In the genomic region with DNA sequence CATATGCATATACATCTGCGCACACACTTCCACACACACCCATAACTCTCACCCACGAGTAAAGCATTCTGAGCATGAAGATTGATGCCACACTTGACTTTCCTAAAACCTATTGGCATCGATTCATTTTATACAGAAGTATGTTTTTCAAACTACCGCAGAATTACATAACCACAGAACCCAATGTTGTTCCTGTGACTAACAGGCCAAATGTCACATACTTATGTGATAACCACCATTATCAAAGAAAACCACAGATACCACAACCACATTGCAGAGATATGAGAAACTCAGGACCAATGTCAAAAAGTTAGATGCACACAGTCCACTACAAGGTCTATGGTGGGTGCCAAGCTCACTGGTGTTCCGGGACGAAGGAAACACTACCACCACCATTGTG, we compare ENCODE assay signal across 23 mouse cellular contexts. TPM values are rescaled to one million over a fixed set of nuclear protein-coding genes. Genes with fewer than 3 reads are reported as not detected.
DNase-seq lines count a peak whose midpoint lies in the region; ATAC-seq and TF ChIP-seq lines count a peak whose summit lies in the region.
"Had no signal": no experiment of that assay in that cellular context is flagged by ENCODE, and none has a peak within 500 bp of the region (broad histone marks: within the 10 kb centered on the region; RNA-seq: fewer than 3 reads in every experiment).

No protein-coding gene starts in this region.

- TF ChIP-seq EP300 in lung, postnatal 0 days (IDR thresholded peaks at IDR 0.05) = no peak

- no peak overlapping the region for H3K4me2 ChIP-seq in lung, postnatal 0 days (replicated peaks; ENCODE audit: low read depth, low read length)
- no peak overlapping the region for H3K4me2 ChIP-seq in hindbrain, embryonic 12.5 days (replicated peaks)
- H3K4me2 ChIP-seq: embryonic facial prominence, embryonic 13.5 days; forebrain, embryonic 13.5 days; heart, embryonic 11.5 days had no signal

- no peaks in the 10 kb centered on the region for H3K9me3 ChIP-seq in lung, postnatal 0 days (ENCODE audit: low read length)
- H3K9me3 ChIP-seq in hindbrain, embryonic 12.5 days (replicated peaks) = no peaks in the 10 kb centered on the region
- H3K9me3 ChIP-seq: embryonic facial prominence, embryonic 13.5 days; forebrain, embryonic 13.5 days had no signal

- TF ChIP-seq CTCF in lung, postnatal 0 days (IDR thresholded peaks at IDR 0.05) = no peak

- no peak overlapping the region for H3K4me3 ChIP-seq in lung, postnatal 0 days (ENCODE audit: low read depth, low read length)
- H3K4me3 ChIP-seq in hindbrain, embryonic 12.5 days = no peak overlapping the region
- H3K4me3 ChIP-seq: embryonic facial prominence, embryonic 13.5 days; forebrain, embryonic 13.5 days had no signal

- no peak overlapping the region for H3K27ac ChIP-seq in lung, postnatal 0 days (ENCODE audit: low read length)
- H3K27ac ChIP-seq in hindbrain, embryonic 12.5 days = no peak overlapping the region
- H3K27ac ChIP-seq: embryonic facial prominence, embryonic 13.5 days; forebrain, embryonic 13.5 days had no signal

- DNase-seq in lung, postnatal 36 days = peak; percentile 2
- DNase-seq in lung, postnatal 0 days (ENCODE audit: low spot score) = no peak
- DNase-seq in NIH3T3 (ENCODE audit: low read depth) = peak; percentile 58
- DNase-seq in kidney, adult 18-20 months = no peak
- DNase-seq: adrenal gland, adult 2 months; adrenal gland, postnatal 25 days; B cell, adult 2 months; cerebellum, adult 18-20 months; cerebellum, postnatal 10 days; embryo, embryonic 11 days; forebrain, postnatal 0 days; gastrocnemius, postnatal 25 days; heart, adult 18-20 months; heart, postnatal 36 days had no signal

- no peaks in the 10 kb centered on the region for H3K36me3 ChIP-seq in lung, postnatal 0 days (ENCODE audit: insufficient read depth, low read length)
- H3K36me3 ChIP-seq in hindbrain, embryonic 12.5 days = no peaks in the 10 kb centered on the region
- H3K36me3 ChIP-seq: embryonic facial prominence, embryonic 13.5 days had no signal

- 83% methylated on average over 6 of the region's 6 CpGs for WGBS in lung, postnatal 0 days
- 95% methylated on average over 6 of the region's 6 CpGs for WGBS in hindbrain, embryonic 12.5 days

- no peaks in the 10 kb centered on the region for H3K4me1 ChIP-seq in lung, postnatal 0 days (ENCODE audit: insufficient read depth, low read depth, low read length)
- H3K4me1 ChIP-seq in hindbrain, embryonic 12.5 days = no peaks in the 10 kb centered on the region
- H3K4me1 ChIP-seq: embryonic facial prominence, embryonic 13.5 days; forebrain, embryonic 13.5 days had no signal

- no peak for ATAC-seq in lung, postnatal 0 days
- peak; percentile 61 for ATAC-seq in granulocyte monocyte progenitor cell, adult 5-6 weeks (replicated peaks; ENCODE audit: poor library complexity, severe bottlenecking)
- no peak for ATAC-seq in hindbrain, embryonic 12.5 days (ENCODE audit: low FRiP score)
- ATAC-seq: forebrain, embryonic 13.5 days; forebrain, postnatal 0 days; hindbrain, embryonic 16.5 days; inflammation-experienced regulatory T-cells, adult 6 months; intestine, postnatal 0 days had no signal

- H3K27me3 ChIP-seq in lung, postnatal 0 days (replicated peaks; ENCODE audit: insufficient read depth, low read length) = no peaks in the 10 kb centered on the region
- H3K27me3 ChIP-seq in hindbrain, embryonic 12.5 days = no peaks in the 10 kb centered on the region
- H3K27me3 ChIP-seq: embryonic facial prominence, embryonic 13.5 days; forebrain, embryonic 13.5 days had no signal

- no peak overlapping the region for H3K9ac ChIP-seq in lung, postnatal 0 days (replicated peaks; ENCODE audit: low read depth)
- no peak overlapping the region for H3K9ac ChIP-seq in hindbrain, embryonic 12.5 days
- H3K9ac ChIP-seq: embryonic facial prominence, embryonic 13.5 days; forebrain, embryonic 13.5 days; forebrain, postnatal 0 days had no signal

RNA-seq across cellular contexts. Expression of gene Shc3, which starts 50.3 kb away (rescaled TPM):
- 0.10 and 0.12 TPM in 2 replicates for polyA plus RNA-seq in lung, postnatal 0 days (2015; fragmentation: Nextera tagmentation; extraction: Ambion mirVana)
- not detected in 2 replicates for total RNA-seq in granulocyte monocyte progenitor cell, adult 5-6 weeks (2014; fragmentation: Nextera tagmentation)
- not detected in 2 replicates for total RNA-seq in granulocyte monocyte progenitor cell, adult 5-6 weeks (2017)
- 5.1 and 7.0 TPM in 2 replicates for polyA plus RNA-seq in hindbrain, embryonic 12.5 days (2016; fragmentation: Nextera tagmentation; extraction: Ambion mirVana)
- total RNA-seq: MEL had no signal
- polyA plus RNA-seq: inflammation-experienced regulatory T-cells, adult 6 months had no signal

Comparison
In these comparisons a context has a peak if more than half of its experiments do, and no peak if none do; other contexts are left out.
1. DNase-seq: peak in lung, postnatal 36 days (single experiment) and NIH3T3 (single experiment); none in lung, postnatal 0 days (single experiment) and kidney, adult 18-20 months (single experiment).